Mouse (Mus musculus) left cerebral cortex, adult 9 months (tissue): ENCODE measurements at regions not wholly inside any gene's neighbourhood (a gene's known extent, or its start where the extent isn't known, plus 50 kb on each side); places are given as distances from the start of the nearest gene placed in this dataset.

Experiments used
- DNase-seq, 2 experiments: peaks; one replicate each; pipeline ENCODE4 v3.0.0; 2022; ENCODE audit warnings: low spot score in 2 of 2

DNA sequence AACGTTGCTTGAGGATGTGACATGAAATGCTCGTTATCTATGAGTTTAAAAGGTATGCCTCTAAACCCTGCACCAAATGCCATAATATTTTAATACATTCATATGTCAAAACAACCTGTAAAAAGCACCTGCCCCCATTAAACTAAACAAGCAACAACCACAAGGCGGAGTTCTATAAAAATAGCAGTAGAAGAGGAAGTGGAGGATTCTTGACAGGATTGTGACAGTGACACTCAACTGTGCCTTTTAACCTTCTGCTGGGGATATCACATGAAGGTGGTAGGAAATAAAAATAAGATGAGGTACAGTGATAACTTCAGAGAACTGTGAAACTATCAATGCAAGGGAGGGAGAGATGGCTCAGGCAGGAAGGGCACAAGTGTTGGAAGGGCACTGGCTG, 58.6 kb upstream of the Dbx2 start:
- no peak for DNase-seq

- DNase-seq = no peak
Observed at GRCm38 (mm10) chr15:95715941-95716340, 60.2 kb upstream of the Dbx2 start.

GRCm38 (mm10) chr15:95723699-95724098, 66.9 kb upstream of the Ano6 start:
- DNase-seq = no peak

GRCm38 (mm10) chr15:95725866-95726265, 64.8 kb upstream of the Ano6 start:
- peak; percentile 28 to 84 for DNase-seq

GRCm38 (mm10) chr15:95726516-95726915, 64.1 kb upstream of the Ano6 start:
- DNase-seq = no peak

DNA sequence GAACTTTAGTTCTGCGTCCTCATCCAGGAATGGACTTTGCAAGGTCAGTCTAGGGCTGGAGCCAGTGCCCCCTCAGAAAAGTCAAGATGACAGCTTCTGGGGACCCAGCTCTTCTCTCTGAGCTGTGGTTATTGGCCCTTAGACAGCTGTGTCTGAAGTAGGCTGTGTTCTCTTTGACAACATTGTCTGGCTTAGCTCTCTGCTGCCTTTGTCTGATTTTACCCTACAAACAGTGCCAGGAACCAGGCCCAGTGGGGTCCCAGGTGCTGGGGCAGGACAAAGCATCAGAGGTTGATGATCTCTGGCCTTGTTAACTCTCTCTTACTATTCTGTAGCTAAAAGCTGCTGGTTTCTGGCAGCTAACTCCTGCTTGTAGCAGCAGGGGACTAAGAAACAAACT, 54.9 kb upstream of the Ano6 start:
- no peak for DNase-seq
